Mouse (Mus musculus): ENCODE data around the gene Olfr20. TPM values are rescaled to one million over a fixed set of nuclear protein-coding genes. Genes with fewer than 3 reads are reported as not detected.
"Not testable (repeated sequence)": the region's sequence is repeated elsewhere in the genome, so short reads cannot be mapped to it uniquely, and the experiment has no call there.

Olfr20 gene
- not detected in 2 replicates for polyA plus RNA-seq (2016; fragmentation: Nextera tagmentation; extraction: Ambion mirVana)

DNA sequence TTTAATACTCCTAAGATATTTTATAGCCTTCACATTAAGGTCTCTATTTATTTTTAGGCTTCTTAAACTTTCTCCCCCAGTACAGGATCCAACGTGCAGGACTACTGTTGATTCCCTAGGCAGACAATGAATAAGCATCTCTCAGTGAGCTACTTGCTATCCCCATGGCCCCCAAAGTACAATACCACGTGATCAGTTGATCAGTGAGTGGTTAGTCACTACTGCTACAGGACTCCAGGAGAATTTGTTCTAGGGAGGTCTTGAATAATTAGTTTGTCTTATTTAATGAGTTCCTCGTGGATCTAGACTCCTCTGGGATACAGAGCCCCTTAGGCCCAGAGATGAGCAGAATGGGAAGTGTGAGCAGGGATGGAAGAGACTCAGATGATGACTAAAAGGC, at the start of gene Olfr20:
Gene Olfr20 (plus strand): TSS at position 301 of the 400 bp plus-strand sequence.
- Histone ChIP-seq H3K9me3 (no peaks in the 10 kb centered on the region), H3K36me3 (no peaks in the 10 kb centered on the region), H3K4me3 (no peak within 1 kb of the TSS), H3K4me1 (replicated peaks) (no peaks in the 10 kb centered on the region), H3K27ac (no peak within 1 kb of the TSS), H3K27me3 (ENCODE audit: insufficient read depth, poor library complexity, severe bottlenecking) (no peaks in the 10 kb centered on the region)
- 53% methylated on average over 3 of the region's 3 CpGs for WGBS
- DNase-seq (ENCODE audit: low spot score): no peak

DNA sequence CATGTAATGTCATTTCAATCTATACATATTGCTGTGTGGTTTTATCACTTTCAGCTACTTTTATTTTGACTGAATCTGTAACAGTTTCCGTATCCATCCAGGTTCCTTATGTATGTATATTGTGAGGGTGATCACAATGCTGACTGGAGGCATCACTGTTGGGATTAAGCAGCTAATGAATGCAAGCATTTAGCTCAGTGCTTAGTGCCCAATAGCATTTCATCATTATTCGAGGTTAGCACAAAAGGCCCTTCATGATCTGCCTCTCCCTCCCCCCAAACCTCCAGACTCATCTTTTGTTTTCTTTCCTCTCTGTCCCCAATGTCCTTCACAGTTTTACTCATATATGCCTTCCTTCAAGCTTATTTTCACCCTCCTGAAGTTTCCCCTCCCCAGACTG, 47.5 kb upstream of the Olfr20 start:
- Histone ChIP-seq H3K27me3 (ENCODE audit: insufficient read depth, poor library complexity, severe bottlenecking) (no peaks in the 10 kb centered on the region), H3K36me3 (no peaks in the 10 kb centered on the region), H3K4me3 (no peak overlapping the region), H3K27ac (no peak overlapping the region), H3K9me3 (no peaks in the 10 kb centered on the region), H3K4me1 (replicated peaks) (no peaks in the 10 kb centered on the region)
- 42% methylated on average over 2 of the region's 2 CpGs for WGBS
- DNase-seq (ENCODE audit: low spot score): no peak

DNA sequence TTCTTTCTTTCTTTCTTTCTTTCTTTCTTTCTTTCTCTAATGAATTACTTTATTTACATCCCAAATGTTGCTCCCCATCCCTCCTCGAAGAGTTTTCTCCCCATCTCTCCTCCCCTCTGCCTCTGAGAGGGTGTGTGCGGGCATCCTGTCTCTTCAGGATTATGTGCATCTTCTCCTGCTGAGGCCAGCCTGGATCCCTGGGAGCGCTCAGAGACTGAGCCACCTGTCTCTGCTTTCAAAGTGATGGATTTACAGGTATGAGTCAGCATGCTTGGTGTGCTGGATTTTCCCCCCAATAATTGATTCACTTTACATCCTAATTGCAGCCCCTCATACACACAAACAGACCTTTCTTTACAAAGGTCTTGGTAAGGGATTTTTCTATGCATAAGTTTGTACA, 34.6 kb upstream of the Olfr20 start:
- no peak overlapping the region for H3K4me3 ChIP-seq
- no peak for DNase-seq (ENCODE audit: low spot score)
- H3K27me3 ChIP-seq (ENCODE audit: insufficient read depth, poor library complexity, severe bottlenecking): no peaks in the 10 kb centered on the region
- no peaks in the 10 kb centered on the region for H3K9me3 ChIP-seq
- no peaks in the 10 kb centered on the region for H3K4me1 ChIP-seq (replicated peaks)
- 48% methylated on average over 3 of the region's 3 CpGs for WGBS
- H3K36me3 ChIP-seq: no peaks in the 10 kb centered on the region
- H3K27ac ChIP-seq: no peak overlapping the region

- H3K27me3 ChIP-seq (ENCODE audit: insufficient read depth, poor library complexity, severe bottlenecking); H3K36me3 ChIP-seq; H3K9me3 ChIP-seq; H3K4me1 ChIP-seq (replicated peaks); DNase-seq (ENCODE audit: low spot score); H3K4me3 ChIP-seq; H3K27ac ChIP-seq: not testable (repeated sequence)
- WGBS: 81% methylated on average over 2 of the region's 2 CpGs
Measured at GRCm38 (mm10) chr11:73318581-73318980, 32.0 kb upstream of the Olfr20 start.

GRCm38 (mm10) chr11:73321064-73321463, 29.5 kb upstream of the Olfr20 start:
- H3K9me3 ChIP-seq; H3K27me3 ChIP-seq (ENCODE audit: insufficient read depth, poor library complexity, severe bottlenecking); H3K4me3 ChIP-seq; DNase-seq (ENCODE audit: low spot score); H3K4me1 ChIP-seq (replicated peaks); H3K27ac ChIP-seq; H3K36me3 ChIP-seq: not testable (repeated sequence)
- WGBS: 92% methylated on average over 13 of the region's 13 CpGs

DNA sequence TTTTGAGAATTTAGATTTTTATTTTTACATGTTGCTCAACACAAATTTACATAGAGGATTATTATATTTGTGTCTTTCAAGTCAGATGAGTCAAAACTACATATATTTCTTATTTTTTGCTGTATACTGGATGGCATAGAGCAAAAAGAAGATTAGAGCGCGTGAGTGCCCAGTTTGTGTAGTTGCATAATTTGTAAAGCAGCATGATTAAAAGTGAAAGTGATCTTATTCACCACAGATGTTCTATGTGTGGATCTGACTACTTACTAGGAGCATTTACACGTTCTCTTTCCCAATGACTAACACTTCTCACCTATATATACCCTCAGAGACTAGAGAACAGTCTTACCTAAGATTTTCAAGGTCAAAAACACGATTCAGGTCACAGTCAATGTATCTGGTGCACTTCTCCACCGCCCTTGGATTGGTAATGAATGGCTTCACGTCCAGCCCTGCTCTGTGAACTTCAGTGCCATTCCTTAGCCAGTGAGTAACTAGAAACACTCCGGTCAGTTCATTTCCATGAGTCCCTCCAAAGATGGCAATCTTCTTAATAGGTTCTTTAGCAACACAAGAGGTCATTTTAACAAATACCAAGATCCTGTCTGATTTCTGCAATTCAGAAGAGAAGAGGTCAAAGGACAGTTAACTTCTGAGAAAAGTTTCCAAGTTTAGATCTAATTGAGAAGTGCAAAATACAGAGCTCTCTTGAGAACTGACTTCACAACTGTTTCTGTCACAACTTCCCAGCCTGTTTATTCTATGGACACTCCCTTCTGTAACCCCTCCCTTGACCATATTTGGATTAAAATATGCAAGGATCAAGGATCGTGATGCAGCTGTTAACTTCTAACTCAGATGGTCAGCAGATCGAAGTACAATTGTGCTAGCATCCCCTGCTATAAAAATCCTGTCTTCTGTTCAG, 26.4 kb upstream of the Olfr20 start:
- H3K27me3 ChIP-seq (ENCODE audit: insufficient read depth, poor library complexity, severe bottlenecking): no peaks in the 10 kb centered on the region
- H3K4me1 ChIP-seq (replicated peaks): no peaks in the 10 kb centered on the region
- H3K9me3 ChIP-seq: no peaks in the 10 kb centered on the region
- no peak overlapping the region for H3K4me3 ChIP-seq
- no peak for DNase-seq (ENCODE audit: low spot score)
- H3K36me3 ChIP-seq: no peaks in the 10 kb centered on the region
- WGBS: 78% methylated on average over 9 of the region's 9 CpGs
- no peak overlapping the region for H3K27ac ChIP-seq

DNA sequence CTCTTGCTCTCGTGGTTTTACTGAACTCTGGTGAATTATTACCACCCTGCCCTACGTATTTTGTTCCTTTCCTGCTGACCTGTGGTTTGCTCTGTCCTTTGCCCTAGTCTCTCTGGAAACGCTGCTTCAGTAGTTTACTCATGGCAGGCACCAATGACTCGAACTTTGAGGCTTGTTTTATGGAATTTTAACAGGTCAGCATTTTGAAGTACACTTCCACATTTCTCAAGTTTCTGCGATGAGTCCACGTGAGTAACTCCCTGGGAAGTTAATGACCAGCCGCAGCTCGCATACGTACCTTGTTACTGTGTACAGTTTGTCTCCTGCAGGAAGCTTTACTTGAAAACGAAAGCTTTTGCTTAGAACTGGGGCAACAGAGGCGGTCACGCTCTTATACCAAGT, 24.1 kb upstream of the Olfr20 start:
- no peak overlapping the region for H3K4me3 ChIP-seq
- no peaks in the 10 kb centered on the region for H3K27me3 ChIP-seq (ENCODE audit: insufficient read depth, poor library complexity, severe bottlenecking)
- H3K9me3 ChIP-seq: 0 out of 2 replicates have a peak, but pooled peaks cover 5% of the 10 kb centered on the region
- WGBS: 65% methylated on average over 12 of the region's 12 CpGs
- DNase-seq (ENCODE audit: low spot score): no peak
- no peak overlapping the region for H3K27ac ChIP-seq
- H3K36me3 ChIP-seq: no peaks in the 10 kb centered on the region
- no peaks in the 10 kb centered on the region for H3K4me1 ChIP-seq (replicated peaks)

GRCm38 (mm10) chr11:73327361-73327760, 23.2 kb upstream of the Olfr20 start:
- Histone ChIP-seq H3K27ac (no peak overlapping the region), H3K4me3 (no peak overlapping the region), H3K4me1 (replicated peaks) (no peaks in the 10 kb centered on the region), H3K9me3 (0 out of 2 replicates have a peak, but pooled peaks cover 5% of the 10 kb centered on the region), H3K36me3 (no peaks in the 10 kb centered on the region), H3K27me3 (ENCODE audit: insufficient read depth, poor library complexity, severe bottlenecking) (no peaks in the 10 kb centered on the region)
- DNase-seq (ENCODE audit: low spot score): no peak
- WGBS: 89% methylated on average over 4 of the region's 4 CpGs

DNA sequence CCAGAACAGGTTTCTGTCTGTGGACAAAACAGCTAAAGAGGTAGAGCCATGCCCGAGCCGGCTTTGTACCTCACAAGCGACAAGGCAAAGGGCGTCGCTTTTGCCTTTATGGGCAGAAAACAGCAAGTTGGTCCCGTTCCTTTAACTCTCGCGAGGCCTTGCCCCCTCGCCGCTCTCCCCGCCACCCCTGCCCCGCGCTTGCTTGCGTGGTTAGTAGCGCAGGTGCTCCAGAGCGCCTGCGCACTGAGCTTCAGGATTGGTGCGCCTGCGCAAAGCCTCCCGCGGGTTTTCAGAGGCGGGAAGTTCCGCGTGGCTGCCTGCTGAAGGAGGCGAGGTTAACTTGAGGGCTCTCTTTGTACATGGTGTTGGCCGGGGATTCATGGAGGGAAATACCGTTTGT, 21.1 kb upstream of the Olfr20 start, which contains the start of the genes Aspa, Gm49340 and Spata22:
Gene Aspa (minus strand): TSS at position 155 of the 400 bp plus-strand sequence.
Gene Gm49340 (plus strand): TSS at position 300 of the 400 bp plus-strand sequence.
Gene Spata22 (plus strand): TSS at position 300 of the 400 bp plus-strand sequence.
- H3K4me3 ChIP-seq: no peak within 1 kb of the TSS
- H3K27ac ChIP-seq: no peak within 1 kb of the TSS
- no peaks in the 10 kb centered on the region for H3K36me3 ChIP-seq
- no peak for DNase-seq (ENCODE audit: low spot score)
- WGBS: 78% methylated on average over 27 of the region's 27 CpGs
- no peaks in the 10 kb centered on the region for H3K4me1 ChIP-seq (replicated peaks)
- no peaks in the 10 kb centered on the region for H3K27me3 ChIP-seq (ENCODE audit: insufficient read depth, poor library complexity, severe bottlenecking)
- H3K9me3 ChIP-seq: 0 out of 2 replicates have a peak, but pooled peaks cover 5% of the 10 kb centered on the region

- H3K27me3 ChIP-seq (ENCODE audit: insufficient read depth, poor library complexity, severe bottlenecking): no peaks in the 10 kb centered on the region
- no peak overlapping the region for H3K4me3 ChIP-seq
- no peak for DNase-seq (ENCODE audit: low spot score)
- 0 out of 2 replicates have a peak, but pooled peaks cover 5% of the 10 kb centered on the region for H3K9me3 ChIP-seq
- H3K4me1 ChIP-seq (replicated peaks): no peaks in the 10 kb centered on the region
- no peak overlapping the region for H3K27ac ChIP-seq
- 78% methylated on average over 2 of the region's 2 CpGs for WGBS
- H3K36me3 ChIP-seq: no peaks in the 10 kb centered on the region
Measured at GRCm38 (mm10) chr11:73333357-73333756, 17.2 kb upstream of the Olfr20 start.

DNA sequence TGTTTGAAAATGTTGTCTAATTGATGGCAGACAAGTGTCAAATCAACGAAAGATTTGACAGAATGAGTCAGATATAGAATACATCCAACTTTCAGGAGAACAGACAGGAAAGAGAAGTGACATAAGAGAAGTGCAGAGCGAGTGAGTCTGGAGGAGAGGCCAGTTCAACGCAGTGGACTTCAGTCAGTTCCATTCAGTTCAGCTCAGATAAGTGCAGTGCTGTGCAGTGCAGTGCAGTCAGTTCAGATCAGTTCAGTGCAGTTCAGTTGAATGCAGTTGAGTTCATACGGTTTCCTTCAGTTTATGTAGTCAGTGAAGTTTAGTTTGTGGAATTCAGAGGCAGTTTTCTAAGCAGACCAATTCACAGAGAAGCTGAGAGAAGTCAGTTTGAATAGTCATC, 13.7 kb upstream of the Olfr20 start:
- DNase-seq (ENCODE audit: low spot score): no peak
- H3K36me3 ChIP-seq: no peaks in the 10 kb centered on the region
- no peaks in the 10 kb centered on the region for H3K4me1 ChIP-seq (replicated peaks)
- no peak overlapping the region for H3K27ac ChIP-seq
- 83% methylated on average over 4 of the region's 4 CpGs for WGBS
- H3K27me3 ChIP-seq (ENCODE audit: insufficient read depth, poor library complexity, severe bottlenecking): no peaks in the 10 kb centered on the region
- H3K9me3 ChIP-seq: no peaks in the 10 kb centered on the region
- H3K4me3 ChIP-seq: no peak overlapping the region

GRCm38 (mm10) chr11:73370946-73371345, 20.4 kb downstream of the Olfr20 start, which contains the start of gene Olfr376:
TSS of gene Olfr376 (plus strand) at chr11:73371246.
- H3K27me3 ChIP-seq (ENCODE audit: insufficient read depth, poor library complexity, severe bottlenecking): no peaks in the 10 kb centered on the region
- 84% methylated on average over 2 of the region's 2 CpGs for WGBS
- H3K4me1 ChIP-seq (replicated peaks): no peaks in the 10 kb centered on the region
- DNase-seq (ENCODE audit: low spot score): no peak
- no peaks in the 10 kb centered on the region for H3K36me3 ChIP-seq
- H3K4me3 ChIP-seq: no peak within 1 kb of the TSS
- no peak within 1 kb of the TSS for H3K27ac ChIP-seq
- H3K9me3 ChIP-seq: no peaks in the 10 kb centered on the region

DNA sequence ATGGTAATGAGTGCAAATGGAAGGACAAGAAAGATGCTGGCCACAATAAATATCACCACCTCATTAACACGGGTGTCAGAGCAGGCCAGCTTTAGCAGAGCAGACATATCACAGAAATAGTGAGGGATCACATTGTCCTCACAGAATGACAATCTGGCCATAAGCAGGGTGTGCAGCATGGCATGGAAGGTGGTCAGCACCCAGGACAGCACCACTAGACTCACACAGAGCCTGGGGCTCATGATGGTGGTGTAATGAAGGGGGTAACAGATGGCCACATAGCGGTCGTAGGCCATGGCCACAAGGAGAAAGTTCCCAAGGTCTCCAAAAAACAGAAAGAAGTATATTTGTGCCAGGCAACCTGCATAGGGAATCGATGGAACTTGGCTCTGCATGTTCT, 44.8 kb downstream of the Olfr20 start:
- no peak overlapping the region for H3K27ac ChIP-seq
- H3K4me3 ChIP-seq: no peak overlapping the region
- H3K36me3 ChIP-seq: no peaks in the 10 kb centered on the region
- 82% methylated on average over 4 of the region's 4 CpGs for WGBS
- H3K4me1 ChIP-seq (replicated peaks): no peaks in the 10 kb centered on the region
- no peaks in the 10 kb centered on the region for H3K27me3 ChIP-seq (ENCODE audit: insufficient read depth, poor library complexity, severe bottlenecking)
- no peak for DNase-seq (ENCODE audit: low spot score)
- peaks cover 6% of the 10 kb centered on the region; the same call in 1 of the 2 replicates for H3K9me3 ChIP-seq

Measured in hindbrain, embryonic 10.5 days (tissue).